8 mouse cellular contexts compared by ENCODE assay signal in genomic region chr6:72348411-72348810, GRCm38 (mm10). TPM values are rescaled to one million over a fixed set of nuclear protein-coding genes. Genes with fewer than 3 reads are reported as not detected.
A peak's percentile ranks its signal among the peaks of the same experiment; 100 is the strongest.
DNase-seq lines count a peak whose midpoint lies in the region; ATAC-seq and TF ChIP-seq lines count a peak whose summit lies in the region.

No protein-coding gene starts in this region.

- H3K9ac ChIP-seq in heart, embryonic 14.5 days (ENCODE audit: low read length): peak overlapping the region; percentile 42; the same call in 1 of the 2 replicates
- H3K9ac ChIP-seq in embryonic facial prominence, embryonic 12.5 days: no peak overlapping the region
- H3K9ac ChIP-seq in hindbrain, postnatal 0 days (replicated peaks; ENCODE audit: low read length): peak overlapping the region; percentile 85; the same call in 1 of the 2 replicates
- no peak overlapping the region for H3K9ac ChIP-seq in midbrain, embryonic 11.5 days (ENCODE audit: low read length)

- peaks cover 2 to 45% of the 10 kb centered on the region in 2 experiments; a peak in 3 of 4 replicates for H3K4me1 ChIP-seq in heart, embryonic 14.5 days (ENCODE audit: control insufficient read depth in 2 of 2, insufficient read depth in 2 of 2, low read length in 2 of 2)
- H3K4me1 ChIP-seq in embryonic facial prominence, embryonic 12.5 days: peaks cover 40% of the 10 kb centered on the region
- peaks cover 16% of the 10 kb centered on the region for H3K4me1 ChIP-seq in hindbrain, postnatal 0 days (ENCODE audit: insufficient read depth, low read length)
- peaks cover 21% of the 10 kb centered on the region for H3K4me1 ChIP-seq in midbrain, embryonic 11.5 days (ENCODE audit: control insufficient read depth, insufficient read depth, low read length)

- H3K27ac ChIP-seq in heart, embryonic 14.5 days (replicated peaks in 1 of 2; ENCODE audit: control insufficient read depth in 1 of 2, insufficient read depth in 1 of 2, low read depth in 2 of 2, low read length in 2 of 2): peak overlapping the region in 1 of 2 experiments; percentile 83; a peak in 1 of 4 replicates
- no peak overlapping the region for H3K27ac ChIP-seq in embryonic facial prominence, embryonic 12.5 days
- H3K27ac ChIP-seq in hindbrain, postnatal 0 days: peak overlapping the region; percentile 89; the same call in 1 of the 2 replicates
- H3K27ac ChIP-seq in midbrain, embryonic 11.5 days (ENCODE audit: low read depth, low read length): no peak overlapping the region

- peaks cover 30% of the 10 kb centered on the region for H3K36me3 ChIP-seq in heart, embryonic 14.5 days (ENCODE audit: control insufficient read depth, insufficient read depth, low read length)
- peaks cover 16% of the 10 kb centered on the region for H3K36me3 ChIP-seq in embryonic facial prominence, embryonic 12.5 days
- H3K36me3 ChIP-seq in hindbrain, postnatal 0 days (ENCODE audit: insufficient read depth, low read length): peaks cover 22% of the 10 kb centered on the region; the same call in 1 of the 2 replicates
- peaks cover 5% of the 10 kb centered on the region; the same call in 1 of the 2 replicates for H3K36me3 ChIP-seq in midbrain, embryonic 11.5 days (ENCODE audit: control insufficient read depth, insufficient read depth, low read length)

- H3K27me3 ChIP-seq in heart, embryonic 14.5 days (ENCODE audit: control insufficient read depth, insufficient read depth, low read length): no peaks in the 10 kb centered on the region
- H3K27me3 ChIP-seq in embryonic facial prominence, embryonic 12.5 days: no peaks in the 10 kb centered on the region
- no peaks in the 10 kb centered on the region for H3K27me3 ChIP-seq in hindbrain, postnatal 0 days (ENCODE audit: insufficient read depth, low read length)
- H3K27me3 ChIP-seq in midbrain, embryonic 11.5 days (ENCODE audit: control insufficient read depth, insufficient read depth, low read length): no peaks in the 10 kb centered on the region

- peak overlapping the region; percentile 73 for H3K4me2 ChIP-seq in heart, embryonic 14.5 days (ENCODE audit: low read length)
- H3K4me2 ChIP-seq in embryonic facial prominence, embryonic 12.5 days (replicated peaks): peak overlapping the region; percentile 78
- H3K4me2 ChIP-seq in hindbrain, postnatal 0 days (ENCODE audit: low read depth, low read length): peak overlapping the region; percentile 66
- peak overlapping the region; percentile 55 for H3K4me2 ChIP-seq in midbrain, embryonic 11.5 days

- H3K4me3 ChIP-seq in heart, embryonic 14.5 days (ENCODE audit: control insufficient read depth in 1 of 2, insufficient read depth in 1 of 2, low read depth in 1 of 2, low read length in 2 of 2): no peak overlapping the region; a peak in 1 of 4 replicates
- H3K4me3 ChIP-seq in embryonic facial prominence, embryonic 12.5 days: peak overlapping the region; percentile 68; the same call in 1 of the 2 replicates
- peak overlapping the region; percentile 68; the same call in 1 of the 2 replicates for H3K4me3 ChIP-seq in hindbrain, postnatal 0 days (ENCODE audit: low read length)
- H3K4me3 ChIP-seq in midbrain, embryonic 11.5 days (ENCODE audit: low read depth, low read length): 0 out of 2 replicates have a peak overlapping the region, but pooled peaks have one; percentile 65

- TF ChIP-seq CTCF in hindbrain, postnatal 0 days (IDR thresholded peaks at IDR 0.05; ENCODE audit: low read depth): no peak

- DNase-seq in heart, postnatal 4 days: no peak
- no peak for DNase-seq in hindbrain, postnatal 0 days (ENCODE audit: low spot score)
- DNase-seq in midbrain, embryonic 11.5 days (ENCODE audit: low spot score, missing footprints): no peak
- DNase-seq in adrenal gland, adult 18-20 months (ENCODE audit: low spot score in 2 of 2): no peak
- no peak for DNase-seq in layer of hippocampus, adult 9-10 months (ENCODE audit: low spot score)

- 76% methylated on average over 10 of the region's 10 CpGs for WGBS in heart, embryonic 14.5 days
- WGBS in embryonic facial prominence, embryonic 12.5 days: 89% methylated on average over 10 of the region's 10 CpGs
- 73% methylated on average over 10 of the region's 10 CpGs for WGBS in hindbrain, postnatal 0 days
- WGBS in midbrain, embryonic 11.5 days: 82% methylated on average over 10 of the region's 10 CpGs

- no peaks in the 10 kb centered on the region for H3K9me3 ChIP-seq in heart, embryonic 14.5 days (ENCODE audit: control insufficient read depth, low read length)
- no peaks in the 10 kb centered on the region for H3K9me3 ChIP-seq in embryonic facial prominence, embryonic 12.5 days
- no peaks in the 10 kb centered on the region for H3K9me3 ChIP-seq in hindbrain, postnatal 0 days (ENCODE audit: low read length)
- H3K9me3 ChIP-seq in midbrain, embryonic 11.5 days (ENCODE audit: control insufficient read depth, low read length): no peaks in the 10 kb centered on the region

- ATAC-seq in heart, embryonic 14.5 days (ENCODE audit: insufficient number of reproducible peaks, insufficient read depth, low FRiP score, low read depth): no peak
- ATAC-seq in embryonic facial prominence, embryonic 12.5 days (ENCODE audit: insufficient number of reproducible peaks, insufficient read depth, low FRiP score, low TSS enrichment): no peak
- no peak for ATAC-seq in hindbrain, postnatal 0 days
- ATAC-seq in midbrain, embryonic 11.5 days (ENCODE audit: low FRiP score): no peak
- no peak for ATAC-seq in inflammation-experienced regulatory T-cells, adult 6 months

RNA-seq across cellular contexts. Expression of gene 0610030E20Rik, which starts 1.3 kb away (rescaled TPM):
- 13.7 and 13.8 TPM in 2 replicates for polyA plus RNA-seq in heart, embryonic 14.5 days (2014; fragmentation: Nextera tagmentation; extraction: Ambion mirVana)
- 10 to 100 TPM; 12.7 to 13.0 TPM for total RNA-seq in heart, postnatal 4 days (2021)
- polyA plus RNA-seq in embryonic facial prominence, embryonic 12.5 days (2016; fragmentation: Nextera tagmentation; extraction: Ambion mirVana): 30.0 and 33.0 TPM in 2 replicates
- total RNA-seq in hindbrain, postnatal 0 days (2014; rRNA removed): 8.7 and 12.3 TPM in 2 replicates
- polyA plus RNA-seq in hindbrain, postnatal 0 days (2015; fragmentation: Nextera tagmentation; extraction: Ambion mirVana): 15.2 and 15.9 TPM in 2 replicates
- 15.6 and 16.1 TPM in 2 replicates for polyA plus RNA-seq in midbrain, embryonic 11.5 days (2014; fragmentation: Nextera tagmentation; extraction: Ambion mirVana)
- total RNA-seq in adrenal gland, adult 18-20 months (2021): 10 to 100 TPM; 24.2 to 33.2 TPM
- 10 to 100 TPM; 18.2 to 25.5 (median 19.7) TPM for polyA plus RNA-seq in inflammation-experienced regulatory T-cells, adult 6 months (2017; shearing (Covaris generic))

RNA-seq across cellular contexts. Expression of gene Usp39, which starts 3.4 kb away (rescaled TPM):
- 32.4 and 32.8 TPM in 2 replicates for polyA plus RNA-seq in heart, embryonic 14.5 days (2014; fragmentation: Nextera tagmentation; extraction: Ambion mirVana)
- total RNA-seq in heart, postnatal 4 days (2021): 10 to 100 TPM; 28.1 to 29.1 TPM
- 64.5 and 67.4 TPM in 2 replicates for polyA plus RNA-seq in embryonic facial prominence, embryonic 12.5 days (2016; fragmentation: Nextera tagmentation; extraction: Ambion mirVana)
- 59.3 and 64.6 TPM in 2 replicates for total RNA-seq in hindbrain, postnatal 0 days (2014; rRNA removed)
- polyA plus RNA-seq in hindbrain, postnatal 0 days (2015; fragmentation: Nextera tagmentation; extraction: Ambion mirVana): 33.1 and 34.1 TPM in 2 replicates
- polyA plus RNA-seq in midbrain, embryonic 11.5 days (2014; fragmentation: Nextera tagmentation; extraction: Ambion mirVana): 114 and 116 TPM in 2 replicates
- 10 to 100 TPM; 30.9 to 31.7 TPM for total RNA-seq in adrenal gland, adult 18-20 months (2021)
- 10 to 100 TPM; 16.5 to 26.1 (median 20.8) TPM for polyA plus RNA-seq in inflammation-experienced regulatory T-cells, adult 6 months (2017; shearing (Covaris generic))

RNA-seq across cellular contexts. Expression of gene Tmem150a, which starts 6.8 kb away (rescaled TPM):
- polyA plus RNA-seq in heart, embryonic 14.5 days (2014; fragmentation: Nextera tagmentation; extraction: Ambion mirVana): 14.4 and 16.4 TPM in 2 replicates
- 10 to 100 TPM in 1 of 2 experiments, 1 to 10 TPM in 1; 9.8 to 12.3 TPM for total RNA-seq in heart, postnatal 4 days (2021)
- 8.9 and 9.7 TPM in 2 replicates for polyA plus RNA-seq in embryonic facial prominence, embryonic 12.5 days (2016; fragmentation: Nextera tagmentation; extraction: Ambion mirVana)
- total RNA-seq in hindbrain, postnatal 0 days (2014; rRNA removed): 23.6 and 35.3 TPM in 2 replicates
- 12.2 and 15.3 TPM in 2 replicates for polyA plus RNA-seq in hindbrain, postnatal 0 days (2015; fragmentation: Nextera tagmentation; extraction: Ambion mirVana)
- polyA plus RNA-seq in midbrain, embryonic 11.5 days (2014; fragmentation: Nextera tagmentation; extraction: Ambion mirVana): 6.2 and 6.5 TPM in 2 replicates
- total RNA-seq in adrenal gland, adult 18-20 months (2021): 10 to 100 TPM; 24.3 to 24.4 TPM
- polyA plus RNA-seq in inflammation-experienced regulatory T-cells, adult 6 months (2017; shearing (Covaris generic)): 1 to 10 TPM in 1 of 3 experiments, under 1 TPM in 2; 0.57 to 1.1 (median 0.67) TPM

RNA-seq across cellular contexts. Expression of gene Rnf181, which starts 18.3 kb away (rescaled TPM):
- 88.3 and 89.0 TPM in 2 replicates for polyA plus RNA-seq in heart, embryonic 14.5 days (2014; fragmentation: Nextera tagmentation; extraction: Ambion mirVana)
- total RNA-seq in heart, postnatal 4 days (2021): 10 to 100 TPM; 41.1 to 42.4 TPM
- 80.2 and 88.0 TPM in 2 replicates for polyA plus RNA-seq in embryonic facial prominence, embryonic 12.5 days (2016; fragmentation: Nextera tagmentation; extraction: Ambion mirVana)
- 70.6 and 72.7 TPM in 2 replicates for total RNA-seq in hindbrain, postnatal 0 days (2014; rRNA removed)
- 128 and 134 TPM in 2 replicates for polyA plus RNA-seq in hindbrain, postnatal 0 days (2015; fragmentation: Nextera tagmentation; extraction: Ambion mirVana)
- 102 TPM in 2 replicates for polyA plus RNA-seq in midbrain, embryonic 11.5 days (2014; fragmentation: Nextera tagmentation; extraction: Ambion mirVana)
- total RNA-seq in adrenal gland, adult 18-20 months (2021): 100 to 1,000 TPM; 187 to 460 TPM
- polyA plus RNA-seq in inflammation-experienced regulatory T-cells, adult 6 months (2017; shearing (Covaris generic)): 100 to 1,000 TPM; 107 to 150 (median 144) TPM

RNA-seq across cellular contexts. Expression of gene Vamp5, which starts 31.9 kb away (rescaled TPM):
- polyA plus RNA-seq in heart, embryonic 14.5 days (2014; fragmentation: Nextera tagmentation; extraction: Ambion mirVana): 58.1 and 61.9 TPM in 2 replicates
- 10 to 100 TPM; 33.4 to 36.0 TPM for total RNA-seq in heart, postnatal 4 days (2021)
- polyA plus RNA-seq in embryonic facial prominence, embryonic 12.5 days (2016; fragmentation: Nextera tagmentation; extraction: Ambion mirVana): 14.5 and 19.9 TPM in 2 replicates
- total RNA-seq in hindbrain, postnatal 0 days (2014; rRNA removed): 4.6 and 20.0 TPM in 2 replicates
- 11.9 and 12.9 TPM in 2 replicates for polyA plus RNA-seq in hindbrain, postnatal 0 days (2015; fragmentation: Nextera tagmentation; extraction: Ambion mirVana)
- polyA plus RNA-seq in midbrain, embryonic 11.5 days (2014; fragmentation: Nextera tagmentation; extraction: Ambion mirVana): 13.4 and 15.4 TPM in 2 replicates
- 10 to 100 TPM; 22.9 to 25.5 TPM for total RNA-seq in adrenal gland, adult 18-20 months (2021)
- polyA plus RNA-seq in inflammation-experienced regulatory T-cells, adult 6 months (2017; shearing (Covaris generic)): 10 to 100 TPM; 67.7 to 70.9 (median 69.7) TPM

Comparison
In these comparisons a context has a peak if more than half of its experiments do, and no peak if none do; other contexts are left out.
1. H3K4me3 ChIP-seq: peak in embryonic facial prominence, embryonic 12.5 days (single experiment), hindbrain, postnatal 0 days (single experiment) and midbrain, embryonic 11.5 days (single experiment); none in heart, embryonic 14.5 days (0 of 2).
2. H3K9ac ChIP-seq: peak in heart, embryonic 14.5 days (single experiment) and hindbrain, postnatal 0 days (single experiment); none in embryonic facial prominence, embryonic 12.5 days (single experiment) and midbrain, embryonic 11.5 days (single experiment).
3. Peak in every context shown above with its lines, with median percentiles within 50 percentile points of each other: H3K4me2 ChIP-seq.